Mouse (Mus musculus) hindbrain, embryonic 13.5 days (tissue): ENCODE data around the gene Rhbdf1. TPM values are rescaled to one million over a fixed set of nuclear protein-coding genes. Genes with fewer than 3 reads are reported as not detected.

Source experiments
- ATAC-seq: fragments of 200-750 bp; cut with Nextera tagmentation; 2 replicates; pipeline ENCODE4 v1.8.0; 2017; ENCODE audit warnings: moderate TSS enrichment; ENCODE audit not compliant: low FRiP score
- H3K27ac ChIP-seq: fragments of 300-500 bp; sonication (generic); 2 replicates; pipeline ENCODE4 v1.5.1; 2015; ENCODE audit warnings: inconsistent platforms, mild to moderate bottlenecking, moderate library complexity
- H3K27me3 ChIP-seq: fragments of 300-500 bp; sonication (generic); 2 replicates; pipeline ENCODE4 v1.6.1; 2015; ENCODE audit warnings: mild to moderate bottlenecking, inconsistent platforms
- H3K36me3 ChIP-seq: fragments of 300-500 bp; sonication (generic); 2 replicates; pipeline ENCODE4 v1.6.1; 2015; ENCODE audit warnings: mild to moderate bottlenecking, inconsistent platforms
- H3K4me1 ChIP-seq: fragments of 300-500 bp; sonication (generic); replicated peaks from 2 replicates; pipeline ENCODE4 v1.6.1; 2015; ENCODE audit warnings: inconsistent platforms
- H3K4me2 ChIP-seq: fragments of 300-500 bp; sonication (generic); 2 replicates; pipeline ENCODE4 v1.6.1; 2015; ENCODE audit warnings: inconsistent platforms, mild to moderate bottlenecking, moderate library complexity
- H3K4me3 ChIP-seq: fragments of 300-500 bp; sonication (generic); 2 replicates; pipeline ENCODE4 v1.5.1; 2015; ENCODE audit warnings: mild to moderate bottlenecking, inconsistent platforms
- H3K9ac ChIP-seq: fragments of 300-500 bp; sonication (generic); 2 replicates; pipeline ENCODE4 v1.6.1; 2015; ENCODE audit warnings: mild to moderate bottlenecking, inconsistent platforms
- H3K9me3 ChIP-seq: fragments of 300-500 bp; sonication (generic); 2 replicates; pipeline ENCODE4 v1.6.1; 2016; ENCODE audit warnings: inconsistent platforms
- WGBS: fragments of 180-500 bp; shearing (Covaris S2); methylation state at CpG from one replicate; pipeline ENCODE4 v1.1.7; 2015; 5-methylcytosine and 5-hydroxymethylcytosine counted together
- polyA plus RNA-seq: library from polyadenylated mRNA; unstranded; fragments of >200 nt; fragmentation: Nextera tagmentation; extraction: Ambion mirVana; gene quantifications from 2 replicates; pipeline ENCODE4 v1.2.1, GENCODE M21; 2015

Rhbdf1 gene
- polyA plus RNA-seq, 1 experiment from 2014 or later: 24.1 TPM

- Histone ChIP-seq H3K27me3 (no peaks in the 10 kb centered on the region), H3K9me3 (no peaks in the 10 kb centered on the region), H3K4me1 (peaks cover 45% of the 10 kb centered on the region), H3K9ac (peak overlapping the region; percentile 74), H3K27ac (peak overlapping the region; percentile 95), H3K4me2 (peak overlapping the region; percentile 56), H3K36me3 (no peaks in the 10 kb centered on the region), H3K4me3 (peak overlapping the region; percentile 29)
- peak; percentile 93 for ATAC-seq
- 13% methylated on average over 28 of the region's 28 CpGs for WGBS
These were observed 59.9 kb downstream of the Rhbdf1 start for GRCm38 (mm10) chr11:32161922-32162804.

GRCm38 (mm10) chr11:32161500-32161899 lies 60.6 kb downstream of the Rhbdf1 start:
- Histone ChIP-seq H3K36me3 (no peaks in the 10 kb centered on the region), H3K4me2 (peak overlapping the region; percentile 56), H3K4me1 (peaks cover 52% of the 10 kb centered on the region), H3K4me3 (peak overlapping the region; percentile 29), H3K27me3 (no peaks in the 10 kb centered on the region), H3K9ac (peak overlapping the region; percentile 74), H3K27ac (peak overlapping the region; percentile 95), H3K9me3 (no peaks in the 10 kb centered on the region)
- peak; percentile 38 for ATAC-seq
- 6% methylated on average over 9 of the region's 9 CpGs for WGBS

GRCm38 (mm10) chr11:32160341-32160740 lies 61.8 kb downstream of the Rhbdf1 start:
- H3K9ac ChIP-seq: no peak overlapping the region
- H3K4me2 ChIP-seq: no peak overlapping the region
- H3K9me3 ChIP-seq: no peaks in the 10 kb centered on the region
- ATAC-seq: no peak
- H3K4me1 ChIP-seq: peaks cover 55% of the 10 kb centered on the region
- H3K27me3 ChIP-seq: no peaks in the 10 kb centered on the region
- H3K4me3 ChIP-seq: no peak overlapping the region
- no peaks in the 10 kb centered on the region for H3K36me3 ChIP-seq
- 77% methylated on average over 7 of the region's 7 CpGs for WGBS
- peak overlapping the region; percentile 95; the same call in 1 of the 2 replicates for H3K27ac ChIP-seq

Other genes starting within 250 kb of the Rhbdf1 start
- gene Nsg2, start 221.8 kb downstream of the Rhbdf1 start, polyA plus RNA-seq: 451 and 461 TPM in 2 replicates
- not detected in 2 replicates for gene Il9r, start 22.0 kb downstream of the Rhbdf1 start, polyA plus RNA-seq
- gene Snrnp25, start 16.9 kb downstream of the Rhbdf1 start, polyA plus RNA-seq: 43.7 and 46.9 TPM in 2 replicates
- gene Mpg, start 4.2 kb upstream of the Rhbdf1 start, polyA plus RNA-seq: 35.6 and 38.7 TPM in 2 replicates
- gene Nprl3, start 45.4 kb upstream of the Rhbdf1 start, polyA plus RNA-seq: 43.5 and 51.8 TPM in 2 replicates
- gene Hba-x, start 54.1 kb upstream of the Rhbdf1 start, polyA plus RNA-seq: 392 and 434 TPM in 2 replicates
- gene Hba-a1, start 61.2 kb upstream of the Rhbdf1 start, polyA plus RNA-seq: 2,436 and 2,656 TPM in 2 replicates
- 0.68 and 1.4 TPM in 2 replicates for gene Hbq1b, start 64.7 kb upstream of the Rhbdf1 start, polyA plus RNA-seq
- 5,965 and 6,511 TPM in 2 replicates for gene Hba-a2, start 74.2 kb upstream of the Rhbdf1 start, polyA plus RNA-seq
- gene Hbq1a, start 77.8 kb upstream of the Rhbdf1 start, polyA plus RNA-seq: 0.91 and 1.3 TPM in 2 replicates
- gene Sh3pxd2b, start 125.5 kb upstream of the Rhbdf1 start, polyA plus RNA-seq: 21.3 and 23.1 TPM in 2 replicates
- gene Ubtd2, start 233.1 kb upstream of the Rhbdf1 start, polyA plus RNA-seq: 50.0 and 52.9 TPM in 2 replicates